Mouse (Mus musculus) kidney, postnatal 0 days (tissue): ENCODE results near the gene Rapgefl1. TPM values are rescaled to one million over a fixed set of nuclear protein-coding genes. Genes with fewer than 3 reads are reported as not detected.
A peak's percentile ranks its signal among the peaks of the same experiment; 100 is the strongest.

Experiments
- ATAC-seq: fragments of 200-750 bp; cut with Nextera tagmentation; replicated peaks from 2 replicates; pipeline ENCODE4 v1.8.0; 2017; ENCODE audit warnings: low read depth, moderate number of reproducible peaks, moderate TSS enrichment, moderate library complexity; ENCODE audit not compliant: low FRiP score
- DNase-seq: peaks from one replicate; pipeline ENCODE4 v3.0.0-alpha.2; 2016; ENCODE audit warnings: low spot score
- H3K27ac ChIP-seq: fragments of 300-500 bp; sonication (generic); 2 replicates; pipeline ENCODE4 v1.5.1; 2014; ENCODE audit warnings: mild to moderate bottlenecking
- H3K27me3 ChIP-seq: fragments of 300-500 bp; sonication (generic); 2 replicates; pipeline ENCODE4 v1.6.1; 2014; ENCODE audit warnings: low read length, mixed read lengths; ENCODE audit not compliant: insufficient read depth
- H3K36me3 ChIP-seq: fragments of 300-500 bp; sonication (generic); 2 replicates; pipeline ENCODE4 v1.6.1; 2014; ENCODE audit warnings: low read length, mixed read lengths; ENCODE audit not compliant: insufficient read depth
- H3K4me1 ChIP-seq: fragments of 300-500 bp; sonication (generic); replicated peaks from 2 replicates; pipeline ENCODE4 v1.6.1; 2014; ENCODE audit warnings: antibody characterized with exemption, low read length, mixed read lengths; ENCODE audit not compliant: insufficient read depth
- H3K4me2 ChIP-seq: fragments of 300-500 bp; sonication (generic); 2 replicates; pipeline ENCODE4 v1.6.1; 2014; ENCODE audit warnings: mild to moderate bottlenecking, low read length, moderate library complexity, mixed read lengths
- H3K4me3 ChIP-seq: fragments of 300-500 bp; sonication (generic); replicated peaks from 2 replicates; pipeline ENCODE4 v1.5.1; 2014; ENCODE audit warnings: low read depth, low read length
- H3K9ac ChIP-seq: fragments of 300-500 bp; sonication (generic); 2 replicates; pipeline ENCODE4 v1.6.1; 2014; ENCODE audit warnings: low read depth, low read length
- H3K9me3 ChIP-seq: fragments of 300-500 bp; sonication (generic); replicated peaks from 2 replicates; pipeline ENCODE4 v1.6.1; 2016; ENCODE audit warnings: low read length, inconsistent platforms, mixed read lengths
- CTCF ChIP-seq: IDR thresholded peaks from 2 replicates; pipeline ENCODE4 v1.5.1; 2016; ENCODE audit warnings: antibody characterized with exemption, low read depth, mild to moderate bottlenecking, moderate library complexity
- WGBS: fragments of 180-500 bp; shearing (Covaris S2); extraction: QIAGEN DNeasy Blood & Tissue Kit; methylation state at CpG from one replicate; pipeline ENCODE4 v1.1.7; 2014; 5-methylcytosine and 5-hydroxymethylcytosine counted together
- polyA plus RNA-seq: library from polyadenylated mRNA; unstranded; fragments of >200 nt; fragmentation: Nextera tagmentation; extraction: Ambion mirVana; gene quantifications from 2 replicates; pipeline ENCODE4 v1.2.1, GENCODE M21; 2015

Gene Rapgefl1
- polyA plus RNA-seq, 1 experiment from 2014 or later = 1.0 TPM

- ATAC-seq (peak; percentile 72), DNase-seq (peak; percentile 81)
- WGBS = under 1% methylated on average over 35 of the region's 39 CpGs
- Histone ChIP-seq H3K27ac (peak overlapping the region; percentile 89), H3K36me3 (peaks cover 13% of the 10 kb centered on the region; the same call in 1 of the 2 replicates), H3K4me2 (peak overlapping the region; percentile 75), H3K9me3 (no peaks in the 10 kb centered on the region), H3K4me3 (peak overlapping the region; percentile 60), H3K4me1 (0 out of 2 replicates have a peak, but pooled peaks cover 6% of the 10 kb centered on the region), H3K27me3 (no peaks in the 10 kb centered on the region), H3K9ac (peak overlapping the region; percentile 69)
- no peak for TF ChIP-seq CTCF
These were observed 27.3 kb downstream of the Rapgefl1 start for GRCm38 (mm10) chr11:98863751-98864429.

GRCm38 (mm10) chr11:98867293-98867692 lies 30.7 kb downstream of the Rapgefl1 start:
- H3K4me1 ChIP-seq = 0 out of 2 replicates have a peak, but pooled peaks cover 6% of the 10 kb centered on the region
- H3K27me3 ChIP-seq = no peaks in the 10 kb centered on the region
- DNase-seq (no peak), ATAC-seq (no peak)
- H3K36me3 ChIP-seq = peaks cover 20% of the 10 kb centered on the region; the same call in 1 of the 2 replicates
- H3K9me3 ChIP-seq = no peaks in the 10 kb centered on the region
- WGBS = 96% methylated on average over 12 of the region's 12 CpGs
- H3K4me2 ChIP-seq = no peak overlapping the region
- TF ChIP-seq CTCF = no peak
- H3K4me3 ChIP-seq = no peak overlapping the region
- no peak overlapping the region for H3K27ac ChIP-seq
- H3K9ac ChIP-seq = no peak overlapping the region

GRCm38 (mm10) chr11:98869906-98870305 lies 33.3 kb downstream of the Rapgefl1 start:
- WGBS = 86% methylated on average over 8 of the region's 8 CpGs
- no peak overlapping the region for H3K4me2 ChIP-seq
- no peaks in the 10 kb centered on the region for H3K4me1 ChIP-seq
- H3K27me3 ChIP-seq = no peaks in the 10 kb centered on the region
- no peak overlapping the region for H3K4me3 ChIP-seq
- peaks cover 22% of the 10 kb centered on the region; the same call in 1 of the 2 replicates for H3K36me3 ChIP-seq
- no peak overlapping the region for H3K27ac ChIP-seq
- H3K9ac ChIP-seq = no peak overlapping the region
- no peak for DNase-seq
- ATAC-seq = no peak
- H3K9me3 ChIP-seq = no peaks in the 10 kb centered on the region
- TF ChIP-seq CTCF = no peak

GRCm38 (mm10) chr11:98870791-98871190 lies 34.2 kb downstream of the Rapgefl1 start:
- ATAC-seq = no peak
- WGBS = 74% methylated on average over 5 of the region's 5 CpGs

GRCm38 (mm10) chr11:98871416-98871815 lies 34.8 kb downstream of the Rapgefl1 start:
- DNase-seq (no peak), ATAC-seq (no peak)
- H3K27ac ChIP-seq = no peak overlapping the region
- WGBS = 77% methylated on average over 4 of the region's 4 CpGs
- no peaks in the 10 kb centered on the region for H3K9me3 ChIP-seq
- no peaks in the 10 kb centered on the region for H3K4me1 ChIP-seq
- TF ChIP-seq CTCF = no peak
- H3K36me3 ChIP-seq = peaks cover 22% of the 10 kb centered on the region; the same call in 1 of the 2 replicates
- no peak overlapping the region for H3K4me2 ChIP-seq
- no peak overlapping the region for H3K4me3 ChIP-seq
- H3K27me3 ChIP-seq = no peaks in the 10 kb centered on the region
- no peak overlapping the region for H3K9ac ChIP-seq

More at GRCm38 (mm10) chr11:98870791-98871190, 34.2 kb downstream of the Rapgefl1 start:
- no peak overlapping the region for H3K4me2 ChIP-seq
- no peaks in the 10 kb centered on the region for H3K27me3 ChIP-seq
- H3K4me3 ChIP-seq = no peak overlapping the region
- no peak overlapping the region for H3K9ac ChIP-seq
- DNase-seq = no peak
- no peaks in the 10 kb centered on the region for H3K4me1 ChIP-seq
- TF ChIP-seq CTCF = no peak
- no peak overlapping the region for H3K27ac ChIP-seq
- no peaks in the 10 kb centered on the region for H3K9me3 ChIP-seq
- peaks cover 22% of the 10 kb centered on the region; the same call in 1 of the 2 replicates for H3K36me3 ChIP-seq

GRCm38 (mm10) chr11:98872040-98872439 lies 35.5 kb downstream of the Rapgefl1 start:
- H3K27me3 ChIP-seq = no peaks in the 10 kb centered on the region
- no peaks in the 10 kb centered on the region for H3K9me3 ChIP-seq
- H3K36me3 ChIP-seq = peaks cover 22% of the 10 kb centered on the region; the same call in 1 of the 2 replicates
- H3K4me3 ChIP-seq = no peak overlapping the region
- no peak overlapping the region for H3K4me2 ChIP-seq
- no peak overlapping the region for H3K27ac ChIP-seq
- no peaks in the 10 kb centered on the region for H3K4me1 ChIP-seq
- DNase-seq (no peak), ATAC-seq (no peak)
- no peak for TF ChIP-seq CTCF
- no peak overlapping the region for H3K9ac ChIP-seq
- WGBS = 79% methylated on average over 4 of the region's 4 CpGs
